Mouse (Mus musculus): ENCODE measurements at regions not wholly inside any gene's neighbourhood (a gene's known extent, or its start where the extent isn't known, plus 50 kb on each side); places are given as distances from the start of the nearest gene placed in this dataset.

GRCm38 (mm10) chr12:39070331-39071045 is 291.3 kb downstream of the Etv1 start:
- no peak for ATAC-seq (ENCODE audit: insufficient number of reproducible peaks, low FRiP score, low TSS enrichment)

GRCm38 (mm10) chr12:39073289-39074022 is 294.3 kb downstream of the Etv1 start:
- ATAC-seq (ENCODE audit: insufficient number of reproducible peaks, low FRiP score, low TSS enrichment), result peak; percentile 94

- peak; percentile 56; the same call in 1 of the 2 replicates for ATAC-seq (ENCODE audit: insufficient number of reproducible peaks, low FRiP score, low TSS enrichment)
Measured at GRCm38 (mm10) chr12:39086285-39086684, 307.1 kb downstream of the Etv1 start.

- no peak for ATAC-seq (ENCODE audit: insufficient number of reproducible peaks, low FRiP score, low TSS enrichment)
Measured at GRCm38 (mm10) chr12:39094638-39095230, 315.6 kb downstream of the Etv1 start.

- peak; percentile 84 for ATAC-seq (ENCODE audit: insufficient number of reproducible peaks, low FRiP score, low TSS enrichment)
Measured at GRCm38 (mm10) chr12:39123391-39124095, 344.4 kb downstream of the Etv1 start.

- ATAC-seq (ENCODE audit: insufficient number of reproducible peaks, low FRiP score, low TSS enrichment), result no peak
Measured at GRCm38 (mm10) chr12:39154689-39155088, 375.5 kb downstream of the Etv1 start.

- no peak for ATAC-seq (ENCODE audit: insufficient number of reproducible peaks, low FRiP score, low TSS enrichment)
Measured at GRCm38 (mm10) chr12:39176958-39177357, 397.8 kb downstream of the Etv1 start.

- no peak for ATAC-seq (ENCODE audit: insufficient number of reproducible peaks, low FRiP score, low TSS enrichment)
Measured at GRCm38 (mm10) chr12:39224073-39224472, 444.9 kb downstream of the Etv1 start.

GRCm38 (mm10) chr12:39256605-39257004 is 477.4 kb downstream of the Etv1 start:
- ATAC-seq (ENCODE audit: insufficient number of reproducible peaks, low FRiP score, low TSS enrichment), result no peak

- no peak for ATAC-seq (ENCODE audit: insufficient number of reproducible peaks, low FRiP score, low TSS enrichment)
Measured at GRCm38 (mm10) chr12:39257571-39257970, 478.4 kb downstream of the Etv1 start.

- ATAC-seq (ENCODE audit: insufficient number of reproducible peaks, low FRiP score, low TSS enrichment), result no peak; the same call in 1 of the 2 replicates
Measured at GRCm38 (mm10) chr12:39289676-39290075, 510.5 kb downstream of the Etv1 start.

- ATAC-seq (ENCODE audit: insufficient number of reproducible peaks, low FRiP score, low TSS enrichment), result peak; percentile 75
Measured at GRCm38 (mm10) chr12:39301351-39302212, 522.4 kb downstream of the Etv1 start.

- no peak for ATAC-seq (ENCODE audit: insufficient number of reproducible peaks, low FRiP score, low TSS enrichment)
Measured at GRCm38 (mm10) chr12:39302213-39302591, 523.0 kb downstream of the Etv1 start.

- no peak for ATAC-seq (ENCODE audit: insufficient number of reproducible peaks, low FRiP score, low TSS enrichment)
Measured at GRCm38 (mm10) chr12:39307746-39308145, 528.6 kb downstream of the Etv1 start.

- no peak for ATAC-seq (ENCODE audit: insufficient number of reproducible peaks, low FRiP score, low TSS enrichment)
Measured at GRCm38 (mm10) chr12:39309905-39310304, 530.7 kb downstream of the Etv1 start.

- peak; percentile 97 for ATAC-seq (ENCODE audit: insufficient number of reproducible peaks, low FRiP score, low TSS enrichment)
Measured at GRCm38 (mm10) chr12:39317229-39317628, 538.0 kb downstream of the Etv1 start.

- ATAC-seq (ENCODE audit: insufficient number of reproducible peaks, low FRiP score, low TSS enrichment), result no peak
Measured at GRCm38 (mm10) chr12:39321453-39321852, 542.3 kb downstream of the Etv1 start.

GRCm38 (mm10) chr12:39326157-39326556 is 547.0 kb downstream of the Etv1 start:
- ATAC-seq (ENCODE audit: insufficient number of reproducible peaks, low FRiP score, low TSS enrichment), result peak; percentile 97

GRCm38 (mm10) chr12:39326668-39327299 is 547.6 kb downstream of the Etv1 start:
- peak; percentile 33; the same call in 1 of the 2 replicates for ATAC-seq (ENCODE audit: insufficient number of reproducible peaks, low FRiP score, low TSS enrichment)
